Mouse (Mus musculus) cerebellum, adult 11 months (tissue): ENCODE results near the gene Ssbp3.

Source experiments
- DNase-seq: peaks from one replicate; pipeline ENCODE4 v3.0.0; 2022

Ssbp3 gene

GRCm38 (mm10) chr4:106936041-106936440 is 25.5 kb downstream of the Ssbp3 start:
- no peak for DNase-seq

- peak; percentile 25 for DNase-seq
Measured at GRCm38 (mm10) chr4:106936741-106937140, 26.2 kb downstream of the Ssbp3 start.

DNA sequence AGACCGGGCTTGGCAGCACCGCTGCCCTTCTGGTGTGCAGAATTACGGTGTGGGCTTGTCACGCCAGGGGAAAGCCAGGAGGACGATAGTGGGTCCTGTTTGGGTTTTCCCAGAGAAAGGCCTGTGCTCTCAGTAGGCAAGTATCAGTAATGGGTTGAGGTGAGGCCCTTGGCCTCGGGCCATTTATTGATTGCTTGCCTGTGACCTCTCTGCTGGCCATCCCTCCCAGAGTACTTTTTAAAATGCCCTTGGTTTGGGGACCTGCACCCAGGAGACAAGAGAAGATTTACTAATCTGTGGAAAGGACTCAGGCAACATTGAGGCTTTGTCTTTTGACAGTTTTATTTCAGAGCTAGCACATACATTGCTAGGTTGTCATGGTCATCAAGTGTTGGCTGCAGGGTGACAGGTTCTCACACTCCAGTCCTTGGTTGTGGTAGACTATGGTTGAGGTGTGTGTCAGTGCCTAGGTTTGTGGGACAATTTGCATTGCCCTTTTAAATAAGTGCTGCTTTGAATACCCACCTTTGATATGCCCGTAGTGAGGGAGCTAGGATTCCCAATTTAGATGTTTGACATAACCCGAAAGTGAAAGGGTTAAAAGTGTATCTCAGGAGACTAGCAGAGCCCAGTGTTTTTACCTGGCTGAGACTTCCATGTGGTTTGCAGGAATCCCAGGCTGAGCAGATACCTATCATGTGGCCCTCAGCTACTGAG is 28.2 kb downstream of the Ssbp3 start:
- no peak for DNase-seq

- peak; percentile 70 for DNase-seq
Measured at GRCm38 (mm10) chr4:106939223-106939918, 28.9 kb downstream of the Ssbp3 start.

DNA sequence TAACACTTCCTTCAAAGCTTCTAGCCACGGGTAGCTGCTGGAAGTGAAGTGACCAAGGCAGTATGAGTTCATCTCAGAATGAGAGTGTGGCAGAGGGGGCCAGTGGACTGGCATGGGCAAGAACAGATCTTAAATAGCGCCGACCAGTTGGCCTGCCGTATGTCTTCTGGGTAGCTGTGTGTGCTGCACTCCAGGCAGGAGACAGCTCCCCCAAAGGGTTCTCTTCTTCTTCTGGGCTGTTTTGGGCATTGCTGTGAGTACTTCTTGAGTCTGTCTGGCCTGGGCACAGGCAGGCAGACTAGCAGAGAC is 29.4 kb downstream of the Ssbp3 start:
- no peak for DNase-seq

DNA sequence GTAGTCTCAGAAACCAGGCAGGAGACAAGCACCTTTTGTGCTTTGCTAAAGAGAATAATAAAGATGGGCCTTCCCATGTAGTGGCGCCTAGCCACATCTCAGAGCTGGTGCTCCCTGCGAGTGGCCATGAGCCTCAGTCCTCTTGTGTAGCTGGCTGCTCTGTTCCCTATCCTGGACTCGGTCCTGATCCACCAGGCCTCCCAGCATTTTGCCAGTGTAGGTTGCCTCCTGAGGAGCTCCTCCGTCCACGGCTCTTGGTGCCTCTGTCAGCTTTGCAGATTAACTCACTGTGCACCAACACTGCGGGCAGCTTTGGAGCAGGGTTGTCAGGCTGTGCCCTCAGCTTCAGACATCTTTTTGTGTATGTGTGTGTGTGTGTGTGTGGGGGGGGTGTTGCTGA is 30.4 kb downstream of the Ssbp3 start:
- DNase-seq = no peak

DNA sequence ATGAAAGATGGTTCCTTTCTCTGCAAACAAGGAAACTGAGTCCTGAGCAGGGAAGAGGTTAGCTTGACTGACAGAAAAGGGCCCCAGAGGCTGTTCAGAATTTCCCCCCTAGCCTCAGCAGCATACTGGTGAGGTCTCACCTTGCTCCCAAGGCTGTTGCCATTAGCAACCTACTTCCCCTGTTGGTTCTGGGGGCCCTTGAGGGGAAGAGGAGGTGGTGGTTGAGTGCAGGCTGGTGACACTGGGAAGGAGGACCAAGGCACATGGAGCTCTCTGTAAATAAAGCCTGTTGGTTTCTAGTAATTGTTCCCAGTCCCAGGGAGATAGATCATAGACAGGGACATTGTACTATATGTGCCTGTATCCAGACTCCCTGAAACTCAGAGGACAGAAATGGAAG is 31.0 kb downstream of the Ssbp3 start:
- no peak for DNase-seq

DNA sequence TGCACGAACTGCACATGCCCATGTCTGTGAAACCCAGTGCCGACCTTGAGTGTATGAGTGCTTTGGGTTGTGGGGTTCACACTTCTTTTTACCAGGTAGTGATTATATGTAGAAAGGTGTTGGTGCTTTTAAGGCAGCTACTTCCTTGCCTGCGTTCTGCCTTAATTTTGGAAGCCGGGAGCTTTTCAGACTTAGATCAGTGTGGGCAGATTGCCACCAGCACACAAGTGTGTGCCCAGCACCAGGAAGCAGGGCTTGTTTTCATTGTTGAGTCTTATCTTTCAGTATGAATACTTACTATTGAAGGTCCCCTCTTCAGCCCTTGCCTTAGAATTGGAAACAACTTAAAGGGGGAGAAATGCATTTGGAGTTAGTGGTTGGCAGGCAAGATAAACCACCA is 32.0 kb downstream of the Ssbp3 start:
- no peak for DNase-seq

DNA sequence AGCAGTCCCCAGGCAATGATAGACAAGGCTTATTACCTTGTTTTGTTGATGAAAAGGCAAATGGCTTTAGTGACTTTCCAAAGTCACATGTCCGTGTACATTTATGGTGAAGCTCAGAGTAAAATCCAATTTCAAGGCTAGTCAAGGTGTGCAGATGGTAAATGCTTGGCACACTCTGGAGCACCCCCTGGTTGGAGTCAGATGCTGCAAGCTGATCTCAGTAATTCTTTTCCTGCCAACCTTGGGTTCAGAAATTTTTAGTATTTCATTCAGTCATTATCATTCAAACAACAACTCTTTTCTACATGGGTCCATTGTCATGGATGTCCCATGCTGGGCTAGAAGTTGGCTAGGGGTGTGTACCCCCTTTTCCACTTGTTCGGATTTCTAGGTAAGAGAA is 33.1 kb downstream of the Ssbp3 start:
- DNase-seq = no peak

DNA sequence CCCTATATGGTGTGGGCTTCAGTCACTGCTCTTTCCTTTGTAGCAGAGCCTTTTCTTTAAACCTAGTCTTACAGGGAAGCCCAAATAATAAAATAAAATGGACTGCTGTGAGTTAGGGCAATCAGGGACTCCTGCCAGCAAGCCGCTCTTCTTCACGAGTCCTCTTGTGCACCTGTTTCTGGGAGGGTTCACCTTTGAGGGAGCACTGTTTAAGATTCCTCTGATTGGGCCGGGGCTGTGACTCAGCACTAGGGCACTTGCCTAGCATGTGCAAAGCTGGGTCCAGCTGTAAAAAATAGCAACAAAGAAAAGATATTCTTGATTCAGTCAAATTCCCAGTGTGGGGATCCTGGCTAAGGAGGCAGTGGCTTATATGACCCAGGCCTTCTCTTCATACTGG is 34.4 kb downstream of the Ssbp3 start:
- no peak for DNase-seq

- DNase-seq = no peak
Measured at GRCm38 (mm10) chr4:106947741-106948140, 37.2 kb downstream of the Ssbp3 start.

DNA sequence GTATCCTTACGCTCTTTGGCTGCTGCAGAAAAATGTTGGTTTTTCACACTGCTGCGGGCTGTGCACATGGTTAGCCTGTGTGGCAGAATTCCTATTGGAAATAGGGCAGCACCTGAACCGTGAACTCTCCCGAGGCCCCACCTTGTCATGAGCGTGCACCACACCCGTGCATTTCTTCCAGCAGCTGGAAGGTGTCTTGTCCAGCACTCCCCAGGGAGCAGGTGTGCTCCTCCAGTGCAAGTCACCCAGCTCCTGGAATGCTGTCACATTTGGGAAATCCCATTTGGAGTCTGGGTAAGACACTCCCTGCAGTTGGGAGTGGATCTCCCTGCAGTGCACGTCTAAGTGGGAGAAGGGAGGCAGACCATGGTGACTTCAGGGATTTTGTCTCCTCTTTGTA is 38.0 kb downstream of the Ssbp3 start:
- no peak for DNase-seq

DNA sequence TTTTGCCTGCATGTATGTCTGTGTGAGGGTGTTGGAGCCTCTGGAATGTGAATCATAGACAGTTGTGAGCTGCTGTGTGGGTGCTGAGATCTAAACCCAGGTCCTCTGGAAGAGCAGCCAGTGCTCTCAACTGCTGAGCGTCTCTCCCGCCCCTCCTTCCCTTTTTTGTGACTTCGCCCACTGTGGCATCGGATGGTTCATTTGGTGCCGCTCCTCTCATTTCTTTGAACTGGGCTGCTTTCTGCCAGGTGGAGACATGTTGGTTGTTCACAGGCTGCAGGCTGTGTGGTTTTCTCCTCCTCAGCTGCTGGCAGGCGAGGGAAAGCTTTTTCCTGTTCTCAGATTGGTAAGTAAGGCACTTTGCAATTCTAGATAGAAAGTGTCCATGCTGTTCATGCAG is 38.7 kb downstream of the Ssbp3 start:
- no peak for DNase-seq

DNA sequence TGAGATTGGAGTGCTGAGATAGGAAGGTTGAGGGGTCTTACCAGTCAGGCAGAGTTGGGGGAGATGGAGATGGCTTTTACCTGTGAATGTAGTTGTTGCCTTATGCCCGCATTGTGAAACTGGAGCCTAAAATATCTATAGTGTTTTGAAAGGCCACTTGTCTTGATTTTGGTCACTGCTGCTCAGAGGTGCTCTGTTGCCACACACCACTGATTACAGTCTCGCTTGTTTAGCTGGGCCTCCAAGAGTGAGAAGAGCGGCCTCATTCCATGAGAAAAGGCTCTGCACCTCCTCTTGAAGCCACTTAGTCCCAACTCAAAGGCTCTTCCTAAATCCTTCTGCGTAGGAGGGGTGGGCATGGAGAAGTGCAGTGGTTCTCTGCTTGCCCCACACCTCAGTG is 40.3 kb downstream of the Ssbp3 start:
- no peak for DNase-seq

GRCm38 (mm10) chr4:106951455-106951854 is 41.0 kb downstream of the Ssbp3 start:
- no peak for DNase-seq

DNA sequence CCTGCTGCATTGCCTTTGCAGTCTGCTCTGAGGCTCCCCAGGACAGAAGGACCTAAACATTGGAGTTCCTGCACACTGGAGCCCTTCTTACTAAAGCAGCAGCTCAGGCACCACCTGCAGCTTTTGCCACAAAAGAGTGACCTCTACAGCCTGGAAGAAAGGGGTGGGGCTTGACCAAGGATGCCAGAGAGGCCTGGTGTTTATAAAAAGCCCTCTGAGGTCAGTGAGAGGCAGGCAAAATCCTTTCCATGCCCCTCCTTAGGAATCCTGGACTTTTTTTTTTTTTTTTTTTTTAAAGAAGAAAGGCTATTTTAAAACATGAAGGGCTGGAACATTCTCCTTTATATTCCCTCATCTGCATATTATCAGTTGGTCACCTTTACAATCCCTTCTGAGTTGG is 42.7 kb downstream of the Ssbp3 start:
- no peak for DNase-seq

DNA sequence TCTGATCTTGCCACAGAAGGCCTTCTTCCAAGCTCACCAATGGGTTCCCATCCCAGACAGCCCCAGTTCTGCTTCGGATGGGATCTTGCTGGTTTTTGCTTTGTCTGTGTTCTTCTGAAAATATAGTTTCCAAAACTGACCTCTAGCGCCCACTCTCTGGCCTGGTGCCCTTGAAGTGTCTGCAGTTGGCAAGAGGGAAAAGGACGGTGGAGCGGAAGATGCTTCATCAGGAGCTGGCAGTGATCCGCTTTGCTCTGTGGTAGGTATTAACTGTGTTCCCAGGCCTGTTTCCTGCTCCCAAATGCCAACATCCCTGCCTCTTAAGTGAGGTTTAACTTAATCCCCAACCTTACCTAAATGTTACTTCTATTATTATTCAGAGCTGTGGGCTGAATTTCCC is 43.3 kb downstream of the Ssbp3 start:
- peak; percentile 77 for DNase-seq

DNA sequence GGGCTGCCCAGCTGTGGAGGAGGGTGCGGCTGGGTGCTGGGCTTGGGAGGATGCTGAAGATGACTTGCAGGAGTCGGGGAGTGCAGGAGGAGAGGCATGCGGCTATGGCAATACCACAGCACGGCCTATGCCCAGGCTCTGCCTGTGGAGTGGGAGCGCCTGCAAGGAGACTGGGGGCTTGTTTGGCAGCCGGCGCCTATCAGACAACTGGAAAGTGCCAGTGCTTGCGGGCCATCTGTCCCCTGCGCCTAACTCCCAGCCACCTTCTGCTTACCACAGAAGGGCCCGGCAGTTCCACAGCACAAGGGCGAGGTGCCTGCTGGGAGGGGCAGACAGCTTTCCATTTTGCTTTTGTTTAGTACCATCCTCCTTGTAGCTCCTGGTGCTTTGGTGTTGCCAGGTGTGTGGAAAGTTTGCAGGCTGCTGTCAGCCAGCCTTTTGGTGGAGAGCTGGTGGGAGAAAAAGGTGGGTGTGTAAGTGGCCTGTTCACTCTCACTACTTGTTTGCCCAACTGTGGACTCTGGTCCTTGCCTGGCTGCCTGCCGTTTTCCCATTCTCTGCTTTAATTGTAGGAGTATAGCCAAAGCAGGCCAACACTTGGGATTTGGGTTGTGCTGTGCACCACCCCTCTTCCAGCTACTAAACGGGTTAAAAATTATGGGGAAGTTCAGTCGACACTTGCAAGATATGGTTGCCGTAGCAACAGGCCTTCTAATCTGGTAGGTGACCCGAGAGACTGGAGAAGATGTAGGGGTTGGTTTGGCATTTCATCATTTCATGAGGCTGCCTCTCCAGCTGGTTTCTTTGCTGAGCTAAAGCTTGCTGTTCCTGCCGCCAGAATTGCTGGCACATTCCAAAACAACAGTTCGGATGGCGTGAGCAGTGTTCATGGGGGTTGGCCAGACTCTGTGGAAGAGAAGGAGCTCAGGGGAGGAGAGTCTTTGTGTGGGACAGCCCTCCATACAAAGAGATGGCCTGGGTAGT is 45.5 kb downstream of the Ssbp3 start:
- peak; percentile 60 for DNase-seq

DNA sequence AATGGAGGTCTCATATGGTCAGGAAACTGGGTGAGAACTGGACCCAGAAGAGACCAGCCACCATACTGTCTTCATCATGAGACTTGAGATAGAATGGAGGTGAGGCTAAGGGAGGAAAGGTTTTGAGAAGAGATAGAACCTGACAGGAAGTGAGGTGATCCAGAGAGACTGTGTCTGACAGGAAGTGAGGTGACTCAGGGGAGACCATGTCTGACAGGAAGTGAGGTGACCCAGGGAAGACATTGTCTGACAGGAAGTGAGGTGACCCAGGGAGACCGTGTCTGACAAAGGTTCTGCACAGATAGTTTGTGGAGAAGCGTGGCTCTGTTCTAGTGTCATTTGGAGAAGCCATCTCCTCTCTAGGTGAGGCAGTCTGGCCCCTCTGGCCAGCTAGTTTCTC is 47.6 kb downstream of the Ssbp3 start:
- DNase-seq = no peak

GRCm38 (mm10) chr4:106958561-106958960 is 48.1 kb downstream of the Ssbp3 start:
- DNase-seq = no peak

DNA sequence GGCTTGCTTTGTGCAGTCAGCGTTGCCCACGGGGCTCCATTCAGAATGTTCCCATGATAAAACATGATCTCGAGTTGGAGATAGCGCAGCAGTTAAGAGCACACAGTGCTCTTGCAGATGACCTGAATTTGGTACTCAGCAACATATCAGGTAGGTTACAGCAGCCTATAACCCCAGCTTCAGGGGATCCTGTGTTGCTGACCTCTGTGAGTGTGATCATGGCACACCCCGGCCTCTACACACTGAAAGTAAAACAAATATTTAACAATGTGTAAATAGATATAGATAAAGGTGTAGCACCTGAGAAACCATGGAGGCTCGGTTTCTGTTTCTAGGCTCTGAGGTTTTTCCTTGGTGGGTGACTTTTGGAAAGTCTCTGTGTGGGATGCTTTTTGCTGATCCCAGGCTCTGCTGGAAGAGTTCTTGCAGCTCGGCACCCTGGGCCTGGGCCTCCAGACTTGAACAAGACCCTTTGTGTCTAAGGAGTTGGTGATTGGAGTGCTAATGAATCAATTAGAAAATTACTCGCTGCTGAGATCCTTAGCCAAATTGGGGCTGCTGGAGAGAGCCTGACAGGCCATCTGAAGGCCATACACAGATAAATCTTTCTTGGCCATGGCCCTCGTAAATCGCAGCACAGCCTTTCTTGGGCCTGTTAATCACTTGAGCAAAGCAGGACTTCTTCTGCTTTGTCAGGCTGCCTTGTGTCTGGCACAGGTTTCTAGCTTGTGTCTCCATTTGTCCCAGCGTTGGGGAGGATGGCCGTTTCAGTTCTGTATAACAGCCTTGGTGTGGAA is 49.2 kb downstream of the Ssbp3 start:
- no peak for DNase-seq

DNA sequence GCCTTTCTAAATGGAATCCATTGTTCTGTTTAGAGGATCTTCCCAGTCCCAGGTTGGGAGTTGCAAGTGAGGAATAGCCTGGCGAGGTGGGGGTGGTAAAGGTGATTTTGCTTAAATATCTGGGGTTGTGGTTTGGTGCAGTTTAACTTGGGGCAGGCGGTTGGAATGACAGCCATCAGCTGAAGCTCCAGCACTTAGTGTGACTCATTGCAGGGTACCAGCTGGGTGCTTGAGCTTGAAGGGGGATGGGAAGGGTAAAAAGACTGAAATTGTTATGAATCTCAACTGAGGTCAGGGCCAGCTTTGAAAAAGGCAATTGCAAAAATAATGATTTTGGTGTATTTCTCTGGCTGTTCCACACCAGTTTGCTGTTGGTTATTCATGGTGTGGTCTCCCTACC is 50.0 kb downstream of the Ssbp3 start:
- no peak for DNase-seq

GRCm38 (mm10) chr4:106961321-106961720 is 50.8 kb downstream of the Ssbp3 start:
- DNase-seq = no peak
